Mouse (Mus musculus): Measurements from ENCODE around the gene Sacm1l.

DNA sequence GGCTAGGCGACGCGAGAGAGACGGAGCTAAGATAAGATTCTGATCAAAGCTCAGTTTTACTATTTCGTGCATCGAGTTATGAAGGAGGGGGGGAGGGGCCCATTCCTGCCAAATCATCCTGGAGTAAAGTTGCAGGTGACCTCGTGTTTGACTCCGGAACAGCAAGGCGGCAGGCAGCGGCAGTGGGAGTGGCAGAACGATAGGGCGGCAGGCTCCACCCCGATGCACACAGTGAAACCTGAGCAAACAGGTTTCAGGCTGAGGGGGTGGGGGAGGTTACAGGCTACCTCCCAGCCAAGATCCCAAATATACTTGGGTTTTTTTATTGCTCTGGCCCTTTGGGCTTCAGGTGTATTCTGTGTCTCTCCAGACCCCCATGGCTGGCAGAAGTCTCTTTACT is 32.9 kb upstream of the Sacm1l start:
- TF ChIP-seq CTCF (IDR thresholded peaks at IDR 0.05; ENCODE audit: borderline replicate concordance, insufficient read depth, low read length) (no peak), POLR2A (IDR thresholded peaks at IDR 0.05; ENCODE audit: low read depth, low read length) (no peak)
